Mouse (Mus musculus) gastrocnemius, adult 2 months (tissue): Measurements from ENCODE around the gene Hif3a. TPM values are rescaled to one million over a fixed set of nuclear protein-coding genes. Genes with fewer than 3 reads are reported as not detected.

Experiments used
- DNase-seq: peaks from one replicate; pipeline ENCODE4 v3.0.0; 2022
- H3K27ac ChIP-seq: fragments of 200-600 bp; 2 replicates; pipeline ENCODE4 v1.8.1; 2022; ENCODE audit warnings: mild to moderate bottlenecking
- H3K4me3 ChIP-seq: fragments of 200-600 bp; 2 replicates; pipeline ENCODE4 v1.8.1; 2022; ENCODE audit warnings: mild to moderate bottlenecking, moderate library complexity
- CTCF ChIP-seq: fragments of 200-600 bp; IDR thresholded peaks from 2 replicates; pipeline ENCODE4 v1.8.1; 2022; ENCODE audit warnings: antibody characterized with exemption, mild to moderate bottlenecking, moderate library complexity
- intact Hi-C: fragments of 180-260 bp; cut with DNase I; formaldehyde crosslinking; loops from one replicate; pipeline ENCODE4 v1.15.1; 2025
- total RNA-seq, 2 experiments: library from RNA; stranded (reverse); gene quantifications; 2 replicates each; pipeline ENCODE4 v1.2.3; 2021

The Hif3a gene
- total RNA-seq, 2 experiments from 2014 or later = 0.84 to 1.6 TPM

DNA sequence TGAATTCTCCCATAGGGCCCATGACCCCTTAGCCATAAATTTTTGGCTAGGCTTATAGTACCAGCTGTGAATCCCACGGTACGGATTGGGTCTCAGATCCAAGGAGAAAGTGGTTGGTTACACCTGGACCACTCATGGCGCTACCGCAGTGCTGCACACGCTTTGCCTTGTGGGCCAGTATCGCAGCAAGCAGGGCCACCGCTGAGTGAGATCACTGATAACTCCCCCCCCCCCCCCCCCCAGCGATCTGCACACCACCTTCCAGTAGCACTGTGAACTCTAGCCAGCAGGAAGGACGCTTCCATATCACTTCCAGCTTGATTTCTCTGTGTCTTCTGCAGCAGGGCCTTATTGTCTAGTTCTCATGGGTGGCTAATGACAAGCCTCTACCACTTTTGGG is 3.4 kb upstream of the Hif3a start:
- Histone ChIP-seq H3K4me3 (no peak overlapping the region), H3K27ac (no peak overlapping the region)
- no peak for DNase-seq
- intact Hi-C loops = loop anchor here (1.0 to 2.0 kb wide), 3 partner anchors 63 to 133 kb away; no protein-coding TSS in a partner anchor
- no peak for TF ChIP-seq CTCF

DNA sequence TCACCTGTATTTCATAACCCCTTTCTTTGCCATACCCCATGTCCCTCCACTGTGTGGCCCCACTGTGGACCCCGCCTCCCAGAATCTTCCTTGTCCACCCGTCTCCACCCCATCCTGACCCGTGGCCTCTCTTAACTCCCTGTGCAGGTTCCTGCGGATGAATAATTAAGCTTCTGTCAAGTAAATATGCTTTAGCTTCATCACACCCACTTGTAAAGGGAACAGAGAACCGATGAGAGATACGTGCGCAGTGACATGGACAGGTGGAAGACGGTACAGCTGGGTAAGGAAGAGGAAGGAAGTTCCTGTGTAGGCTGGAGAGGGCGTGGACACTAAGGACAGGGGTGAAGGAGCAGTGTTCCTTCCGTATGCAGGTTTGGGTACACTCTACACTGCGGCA is 618 bp upstream of the Hif3a start:
- H3K27ac ChIP-seq = peak overlapping the region; percentile 93
- TF ChIP-seq CTCF = no peak
- DNase-seq = no peak
- peak overlapping the region; percentile 47 for H3K4me3 ChIP-seq
- intact Hi-C loops = no loop called here

DNA sequence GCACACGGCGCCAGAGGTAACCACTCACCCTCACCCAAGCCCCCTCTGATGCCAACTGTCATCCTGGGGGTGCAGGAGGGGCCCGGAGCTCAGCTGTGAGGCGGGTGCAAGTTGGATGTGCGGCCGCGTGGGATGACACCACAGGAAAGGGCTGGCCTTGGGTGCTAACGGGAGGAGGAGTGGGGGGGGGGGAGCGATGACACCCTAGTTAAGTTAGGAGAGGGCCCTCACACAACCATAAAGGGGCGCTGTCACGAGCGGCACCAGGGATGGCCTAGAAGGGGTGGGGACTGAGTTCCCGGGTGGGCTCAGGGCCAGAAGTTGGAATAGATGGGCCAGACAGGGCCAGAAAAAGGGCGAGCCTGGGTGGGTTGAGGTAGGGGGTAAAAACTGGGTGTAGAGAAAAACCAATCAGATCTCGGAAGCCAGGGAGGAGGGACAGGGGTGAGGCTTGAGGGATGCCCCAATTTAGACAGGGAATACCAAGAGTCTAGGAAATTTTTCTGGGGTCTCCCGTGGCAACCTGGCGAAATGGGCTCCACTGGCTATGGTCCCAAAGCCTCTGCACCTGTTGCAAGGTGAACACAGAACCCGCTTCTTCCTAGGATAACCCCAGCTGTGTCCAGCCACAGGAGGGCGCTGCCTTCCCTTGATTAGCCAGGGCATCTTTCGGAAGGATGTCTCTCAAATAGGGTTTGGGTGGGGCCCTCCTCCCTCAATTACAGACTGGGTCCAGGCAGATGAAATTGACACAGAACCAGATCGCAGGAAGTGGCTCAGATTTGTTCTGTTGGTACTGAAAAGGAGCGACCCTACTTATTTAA is 1.2 kb downstream of the Hif3a start:
- TF ChIP-seq CTCF = peak; percentile 42
- intact Hi-C loops = no loop called here
- H3K4me3 ChIP-seq = peak overlapping the region; percentile 67
- peak; percentile 73 for DNase-seq
- peak overlapping the region; percentile 93 for H3K27ac ChIP-seq

DNA sequence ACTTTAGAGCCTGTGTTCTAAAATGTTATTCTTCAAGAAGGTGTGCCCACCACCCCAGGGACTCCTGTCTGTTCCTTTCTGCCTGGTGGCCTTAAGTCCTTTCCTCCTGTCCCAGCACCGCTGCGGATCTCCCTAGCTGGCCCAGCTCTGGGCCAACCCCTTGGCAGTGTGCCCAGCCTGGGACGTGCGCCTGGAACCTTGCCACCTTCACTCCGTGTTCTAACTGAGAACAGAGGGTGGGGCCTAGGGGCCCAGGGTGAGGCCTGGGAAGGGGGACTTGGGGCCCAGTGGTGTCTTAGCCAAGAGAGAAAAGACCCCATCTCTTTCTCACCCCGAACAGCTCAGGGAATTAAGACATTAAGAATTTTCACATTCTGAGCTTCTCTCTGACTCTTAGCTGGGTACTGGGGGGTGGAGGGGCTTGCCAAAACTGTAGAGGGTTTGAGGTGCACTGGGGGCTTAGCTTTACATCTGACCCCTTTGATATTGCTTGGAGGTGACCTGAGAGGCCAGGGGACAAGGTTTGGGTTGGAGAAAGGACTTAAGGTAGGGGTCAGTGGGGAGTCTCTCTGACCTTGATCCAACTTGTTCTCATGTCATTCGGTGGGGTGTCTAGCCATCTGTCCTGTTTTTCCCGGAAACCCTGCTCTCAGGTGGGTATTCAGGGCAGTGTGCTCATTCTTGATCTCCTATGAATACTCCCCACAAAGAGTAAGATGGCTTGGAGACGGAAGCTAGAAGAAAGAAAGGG is 2.0 kb downstream of the Hif3a start:
- H3K4me3 ChIP-seq = peak overlapping the region; percentile 67

DNA sequence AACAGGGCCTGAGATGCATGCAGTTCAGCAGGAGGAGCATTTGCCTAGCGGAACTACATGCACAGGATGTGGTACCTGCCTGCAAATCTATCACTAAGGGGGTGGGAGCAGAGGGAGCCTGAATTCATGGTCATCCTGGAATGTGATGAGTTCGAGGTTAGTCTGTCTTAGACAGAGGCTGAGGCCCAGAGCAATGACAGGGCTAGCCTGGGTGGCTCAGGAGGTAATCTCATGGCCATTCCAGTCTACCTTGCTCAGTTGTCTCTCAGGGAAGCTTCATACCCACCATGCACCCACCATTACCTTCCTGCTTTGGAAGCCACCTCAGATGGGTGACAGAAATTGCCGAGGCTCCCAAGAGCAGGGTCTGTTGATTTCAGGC is 2.8 kb downstream of the Hif3a start:
- intact Hi-C loops = loop anchor here (10.0 kb wide), 1 partner anchor 1135 kb away; the partner anchor contains the start of gene Selenow
- DNase-seq = no peak
- Histone ChIP-seq H3K27ac (peak overlapping the region; percentile 93), H3K4me3 (peak overlapping the region; percentile 67)
- TF ChIP-seq CTCF = no peak

More for the DNA sequence above, 2.0 kb downstream of the Hif3a start:
- no peak for TF ChIP-seq CTCF
- intact Hi-C loops = no loop called here
- peak; percentile 96 for DNase-seq
- H3K27ac ChIP-seq = peak overlapping the region; percentile 93

DNA sequence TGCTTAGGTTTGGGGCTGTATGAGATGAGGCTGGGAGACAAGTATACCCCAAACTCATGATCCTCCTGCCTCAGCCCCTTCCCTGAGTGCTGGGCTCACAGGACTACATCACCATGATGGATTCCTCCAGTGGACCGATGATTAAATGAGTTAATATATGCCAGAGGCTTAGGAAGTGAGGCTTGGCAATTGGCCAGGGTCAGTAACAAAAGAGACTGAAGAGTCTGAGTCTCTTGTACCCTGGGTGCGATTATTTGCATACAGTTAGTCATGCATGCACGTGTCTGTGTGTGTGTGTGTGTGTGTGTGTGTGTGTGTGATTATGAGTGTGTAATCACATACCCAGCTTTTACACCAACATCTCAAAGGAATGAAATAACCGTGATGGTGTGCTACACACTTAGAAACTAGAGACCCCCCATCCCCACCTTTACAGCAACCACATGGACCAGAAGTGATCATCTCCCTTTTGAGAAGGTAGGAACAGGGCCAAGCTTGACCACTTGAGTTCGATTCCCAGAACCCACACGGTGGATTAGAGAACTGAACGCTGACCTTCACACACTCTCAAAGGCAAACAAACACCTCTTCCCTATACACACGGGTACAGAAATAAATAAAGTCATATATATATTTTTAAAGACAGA is 3.3 kb downstream of the Hif3a start:
- peak; percentile 30 for DNase-seq
- H3K4me3 ChIP-seq = peak overlapping the region; percentile 67
- peak overlapping the region; percentile 93 for H3K27ac ChIP-seq
- intact Hi-C loops = loop anchor here (10.0 kb wide), 1 partner anchor 1134 kb away; the partner anchor contains the start of gene Selenow
- no peak for TF ChIP-seq CTCF

DNA sequence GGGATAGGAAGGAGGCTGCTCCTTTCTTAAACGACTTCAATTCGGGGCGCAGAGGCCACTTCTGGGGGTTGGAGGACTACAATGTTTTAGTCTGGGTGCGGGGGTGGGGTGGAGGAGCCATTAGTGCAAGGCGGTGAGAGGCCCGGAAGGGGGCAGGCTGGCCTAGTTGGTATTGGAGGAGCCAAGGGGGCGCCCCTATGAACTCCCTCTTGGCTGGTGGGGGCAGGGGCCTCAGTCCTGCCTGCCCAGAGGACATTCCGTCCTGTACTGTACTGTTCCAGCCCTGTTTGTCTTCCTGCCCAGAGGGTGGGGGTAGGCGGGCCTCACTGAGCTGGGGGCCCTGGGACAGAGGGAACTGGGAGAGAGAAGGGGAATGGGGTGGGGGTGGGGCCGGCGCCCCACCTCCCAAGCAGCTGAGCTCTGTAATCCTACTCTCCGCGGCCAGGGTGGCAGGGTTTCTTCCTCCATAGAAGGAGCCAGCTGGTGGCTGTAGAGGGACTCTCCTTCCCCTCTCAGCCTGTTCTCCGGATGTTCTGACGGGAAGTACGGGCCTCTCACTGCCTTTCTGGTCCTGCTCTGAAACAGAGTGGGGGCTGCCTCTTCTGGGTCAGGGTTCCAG is 4.0 kb downstream of the Hif3a start:
- peak; percentile 44 for TF ChIP-seq CTCF
- Histone ChIP-seq H3K4me3 (peak overlapping the region; percentile 58), H3K27ac (peak overlapping the region; percentile 93)
- intact Hi-C loops = loop anchor here (10.0 kb wide), 1 partner anchor 1133 kb away; the partner anchor contains the start of gene Selenow
- DNase-seq = peak; percentile 90

DNA sequence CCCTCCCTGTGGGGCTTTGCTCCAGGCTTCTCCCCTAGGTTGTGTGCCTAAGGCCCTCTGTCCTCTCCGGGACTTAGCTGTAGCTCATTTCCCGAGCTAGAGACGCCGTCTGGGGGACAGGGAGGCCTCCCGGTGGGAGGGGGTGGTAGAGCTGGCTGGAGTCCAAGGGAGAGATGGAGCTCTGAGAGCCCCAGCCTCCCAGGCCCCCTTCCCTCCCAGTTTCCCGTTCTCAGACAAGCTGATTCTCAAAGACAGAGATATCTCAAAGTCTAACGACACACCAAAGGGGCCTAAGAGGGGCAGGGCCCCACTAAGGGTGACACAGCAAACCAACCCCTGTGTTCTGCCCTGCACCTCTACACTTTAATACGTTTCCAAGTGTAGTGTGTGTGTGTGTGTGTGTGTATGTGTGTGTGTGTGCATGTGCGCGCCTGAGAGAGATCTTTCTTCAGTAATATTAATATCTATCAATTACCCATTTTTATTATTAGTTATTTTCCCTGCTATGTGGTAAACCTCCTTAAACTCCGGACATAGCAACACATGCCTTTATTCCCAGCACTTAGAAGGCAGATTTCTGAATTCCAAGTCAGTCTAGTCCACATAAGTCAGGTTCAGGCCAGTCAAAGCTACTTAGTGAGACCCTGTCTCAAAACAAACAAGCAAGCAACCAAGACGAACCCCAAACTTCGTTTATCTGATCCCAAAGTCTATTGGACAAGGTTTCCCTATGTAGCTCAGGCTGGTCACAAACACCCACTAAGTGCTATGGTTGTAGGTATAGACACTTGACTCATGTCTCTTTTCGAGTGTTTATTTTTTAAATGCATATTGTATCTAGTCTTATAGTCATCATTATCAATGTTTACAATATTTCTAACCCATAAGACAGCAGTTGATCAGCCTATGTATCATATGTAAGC is 5.4 kb downstream of the Hif3a start:
- DNase-seq = peak; percentile 42
- intact Hi-C loops = loop anchor here (10.0 kb wide), 1 partner anchor 1132 kb away; the partner anchor contains the start of gene Selenow
- H3K4me3 ChIP-seq = peak overlapping the region; percentile 78
- H3K27ac ChIP-seq = peak overlapping the region; percentile 93
- no peak for TF ChIP-seq CTCF

DNA sequence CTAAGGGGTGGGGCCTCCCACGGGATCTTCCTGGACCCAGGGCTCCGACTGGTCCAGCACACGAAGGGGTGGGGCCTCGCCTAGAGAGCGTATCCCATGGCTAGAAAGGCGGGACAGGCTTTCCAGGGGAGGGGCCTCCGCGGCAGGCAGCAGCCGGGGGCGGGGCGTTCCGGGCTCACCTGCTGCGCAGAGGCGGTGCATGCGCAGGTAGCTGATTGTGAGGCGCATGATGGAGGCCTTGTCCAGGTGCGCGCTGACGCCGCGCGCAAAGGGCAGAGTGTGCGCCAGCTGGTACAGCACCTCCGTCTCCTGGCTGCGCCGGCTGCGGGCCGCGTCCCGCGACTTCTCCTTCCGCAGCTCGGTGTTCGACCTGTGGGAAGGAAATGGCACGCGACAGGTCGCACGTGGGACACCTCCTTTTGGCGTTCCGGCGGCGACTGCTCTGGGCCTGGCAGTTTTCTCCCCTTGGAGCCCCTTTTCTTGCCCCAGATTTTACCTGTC is 6.1 kb downstream of the Hif3a start:
- peak; percentile 92 for DNase-seq
- H3K4me3 ChIP-seq = peak overlapping the region; percentile 78
- no peak for TF ChIP-seq CTCF
- H3K27ac ChIP-seq = peak overlapping the region; percentile 93
- intact Hi-C loops = loop anchor here (10.0 kb wide), 1 partner anchor 1131 kb away; the partner anchor contains the start of gene Selenow

DNA sequence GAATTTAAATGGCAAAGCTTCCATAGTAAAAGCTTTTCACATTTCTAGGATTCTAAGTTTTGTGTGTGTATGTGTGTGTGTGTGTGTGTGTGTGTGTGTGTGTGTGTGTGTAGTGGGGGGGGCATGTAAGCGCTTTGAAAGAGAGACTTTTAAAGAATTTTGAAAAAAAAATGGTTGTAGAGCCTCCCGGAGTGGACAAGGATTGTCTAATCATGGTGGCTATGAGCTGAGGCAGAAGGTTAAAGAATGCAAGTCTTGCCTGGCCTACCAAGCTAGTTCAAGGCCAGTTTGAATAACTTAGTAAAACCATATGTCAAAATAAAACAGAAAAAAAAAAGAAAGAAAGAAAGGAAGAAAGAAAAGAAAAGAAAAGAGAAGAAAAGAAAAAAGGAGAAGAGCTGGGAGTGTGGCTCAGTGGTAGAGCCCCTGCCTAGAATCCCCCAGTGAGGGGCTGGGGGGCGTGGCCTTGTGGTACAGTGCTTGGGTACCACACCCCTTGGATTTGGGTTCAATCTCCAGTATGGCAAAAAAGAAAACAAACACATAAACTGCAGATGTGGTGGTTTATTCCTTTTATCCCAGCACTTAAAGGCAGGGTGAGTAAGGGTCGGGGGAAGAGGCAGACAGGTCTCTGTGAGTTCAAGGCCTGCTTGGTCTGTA is 6.8 kb downstream of the Hif3a start:
- TF ChIP-seq CTCF = no peak
- peak overlapping the region; percentile 78 for H3K4me3 ChIP-seq
- peak overlapping the region; percentile 93 for H3K27ac ChIP-seq
- intact Hi-C loops = loop anchor here (10.0 kb wide), 1 partner anchor 1131 kb away; the partner anchor contains the start of gene Selenow
- DNase-seq = no peak
